ENCODE assay signal across 23 mouse cellular contexts in the genomic region with DNA sequence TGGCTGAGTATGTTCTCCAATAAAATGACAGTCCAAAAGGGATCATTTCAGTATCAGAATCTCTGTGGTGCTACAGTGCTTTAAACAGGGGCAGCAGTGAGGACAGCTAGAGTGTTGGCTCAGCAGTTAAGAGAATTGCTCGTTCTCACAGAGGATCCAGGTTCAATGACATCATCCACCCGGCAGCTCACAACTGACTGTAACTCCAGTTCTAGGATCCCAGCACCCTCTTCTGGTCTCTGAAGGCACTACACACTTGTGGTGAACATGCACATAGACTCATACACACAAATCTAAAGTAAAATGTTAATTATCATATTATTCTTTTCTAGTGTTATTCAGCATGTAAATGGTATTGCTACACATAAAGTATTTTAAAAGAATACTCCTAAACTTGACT. TPM values are rescaled to one million over a fixed set of nuclear protein-coding genes. Genes with fewer than 3 reads are reported as not detected.
A peak's percentile ranks its signal among the peaks of the same experiment; 100 is the strongest.
DNase-seq lines count a peak whose midpoint lies in the region; ATAC-seq and TF ChIP-seq lines count a peak whose summit lies in the region.
"Had no signal": no experiment of that assay in that cellular context is flagged by ENCODE, and none has a peak within 500 bp of the region (broad histone marks: within the 10 kb centered on the region; RNA-seq: fewer than 3 reads in every experiment).

No protein-coding gene starts in this region.

- peaks cover 3% of the 10 kb centered on the region; the same call in 1 of the 2 replicates for H3K9me3 ChIP-seq in intestine, postnatal 0 days (ENCODE audit: control insufficient read depth)
- 0 out of 2 replicates have a peak, but pooled peaks cover 3% of the 10 kb centered on the region for H3K9me3 ChIP-seq in intestine, embryonic 16.5 days (ENCODE audit: control insufficient read depth, low read length)
- no peaks in the 10 kb centered on the region for H3K9me3 ChIP-seq in midbrain, postnatal 0 days (ENCODE audit: low read length)
- H3K9me3 ChIP-seq in midbrain, embryonic 16.5 days (replicated peaks; ENCODE audit: control insufficient read depth, low read length, poor library complexity, severe bottlenecking) = no peaks in the 10 kb centered on the region
- H3K9me3 ChIP-seq: embryonic facial prominence, embryonic 10.5 days; forebrain, embryonic 12.5 days; forebrain, embryonic 15.5 days; hindbrain, embryonic 12.5 days; hindbrain, embryonic 15.5 days had no signal

- no peaks in the 10 kb centered on the region for H3K36me3 ChIP-seq in intestine, postnatal 0 days (ENCODE audit: control insufficient read depth, insufficient read depth)
- H3K36me3 ChIP-seq in intestine, embryonic 16.5 days (ENCODE audit: control insufficient read depth, insufficient read depth, low read length) = no peaks in the 10 kb centered on the region
- H3K36me3 ChIP-seq in midbrain, postnatal 0 days (ENCODE audit: insufficient read depth, low read length) = no peaks in the 10 kb centered on the region
- no peaks in the 10 kb centered on the region for H3K36me3 ChIP-seq in midbrain, embryonic 16.5 days (ENCODE audit: control insufficient read depth, insufficient read depth, low read length)
- H3K36me3 ChIP-seq: embryonic facial prominence, embryonic 10.5 days; embryonic facial prominence, embryonic 13.5 days; forebrain, embryonic 12.5 days; forebrain, embryonic 15.5 days; hindbrain, embryonic 12.5 days; hindbrain, embryonic 15.5 days had no signal

- no peak for ATAC-seq in intestine, postnatal 0 days
- ATAC-seq in intestine, embryonic 16.5 days = no peak
- ATAC-seq in midbrain, postnatal 0 days (ENCODE audit: low FRiP score) = no peak
- ATAC-seq in midbrain, embryonic 16.5 days = no peak
- ATAC-seq: forebrain, embryonic 15.5 days had no signal

- DNase-seq in midbrain, postnatal 0 days (ENCODE audit: low spot score) = no peak
- DNase-seq in ZHBTc4 (ENCODE audit: low read depth, low spot score) = peak; percentile 70
- DNase-seq in cerebellum, adult 2 months = no peak
- DNase-seq: adrenal gland, adult 2 months; adrenal gland, postnatal 14 days; cerebellum, adult 11 months; cerebellum, adult 8-10 months; cerebellum, postnatal 10 days; cerebellum, postnatal 36 days; embryo, embryonic 11 days; gastrocnemius, postnatal 10 days; gastrocnemius, postnatal 36 days had no signal

- no peaks in the 10 kb centered on the region for H3K4me1 ChIP-seq in intestine, postnatal 0 days (replicated peaks; ENCODE audit: control insufficient read depth, insufficient read depth, low read length)
- H3K4me1 ChIP-seq in intestine, embryonic 16.5 days (ENCODE audit: control insufficient read depth, insufficient read depth, low read length) = 0 out of 2 replicates have a peak, but pooled peaks cover 2% of the 10 kb centered on the region
- H3K4me1 ChIP-seq in midbrain, postnatal 0 days (ENCODE audit: insufficient read depth, low read length) = no peaks in the 10 kb centered on the region
- H3K4me1 ChIP-seq in midbrain, embryonic 16.5 days (ENCODE audit: control insufficient read depth, insufficient read depth, low read length) = peaks cover 3% of the 10 kb centered on the region; the same call in 1 of the 2 replicates
- no peaks in the 10 kb centered on the region for H3K4me1 ChIP-seq in cerebellum, adult 2 months (ENCODE audit: control insufficient read depth, insufficient read depth, low read length)
- H3K4me1 ChIP-seq: forebrain, embryonic 12.5 days had no signal

- H3K27ac ChIP-seq in intestine, postnatal 0 days (ENCODE audit: low read depth, low read length) = no peak overlapping the region
- no peak overlapping the region for H3K27ac ChIP-seq in intestine, embryonic 16.5 days (ENCODE audit: low read length)
- no peak overlapping the region for H3K27ac ChIP-seq in midbrain, postnatal 0 days (ENCODE audit: low read depth, low read length)
- no peak overlapping the region for H3K27ac ChIP-seq in midbrain, embryonic 16.5 days (ENCODE audit: low read length)
- no peak overlapping the region for H3K27ac ChIP-seq in cerebellum, adult 2 months (ENCODE audit: insufficient read depth, low read length)
- H3K27ac ChIP-seq: embryonic facial prominence, embryonic 10.5 days; embryonic facial prominence, embryonic 13.5 days; forebrain, embryonic 12.5 days; forebrain, embryonic 15.5 days; hindbrain, embryonic 12.5 days; hindbrain, embryonic 15.5 days had no signal

- no peak overlapping the region for H3K9ac ChIP-seq in intestine, postnatal 0 days (ENCODE audit: low read depth, low read length)
- no peak overlapping the region for H3K9ac ChIP-seq in intestine, embryonic 16.5 days (ENCODE audit: low read depth, low read length)
- no peak overlapping the region for H3K9ac ChIP-seq in midbrain, postnatal 0 days (replicated peaks; ENCODE audit: low read length, poor library complexity, severe bottlenecking)
- no peak overlapping the region for H3K9ac ChIP-seq in midbrain, embryonic 16.5 days (ENCODE audit: low read depth, low read length)
- H3K9ac ChIP-seq: embryonic facial prominence, embryonic 13.5 days; forebrain, embryonic 12.5 days; forebrain, embryonic 15.5 days; hindbrain, embryonic 12.5 days; hindbrain, embryonic 15.5 days had no signal

- H3K27me3 ChIP-seq in intestine, postnatal 0 days (replicated peaks; ENCODE audit: control insufficient read depth, insufficient read depth, low read length) = no peaks in the 10 kb centered on the region
- no peaks in the 10 kb centered on the region for H3K27me3 ChIP-seq in intestine, embryonic 16.5 days (replicated peaks; ENCODE audit: control insufficient read depth, insufficient read depth, low read length)
- no peaks in the 10 kb centered on the region for H3K27me3 ChIP-seq in midbrain, postnatal 0 days (ENCODE audit: insufficient read depth, low read length)
- no peaks in the 10 kb centered on the region for H3K27me3 ChIP-seq in midbrain, embryonic 16.5 days (ENCODE audit: control insufficient read depth, insufficient read depth, low read depth, low read length)
- no peaks in the 10 kb centered on the region for H3K27me3 ChIP-seq in cerebellum, adult 2 months (ENCODE audit: control insufficient read depth, insufficient read depth, low read length)
- H3K27me3 ChIP-seq: embryonic facial prominence, embryonic 13.5 days; forebrain, embryonic 12.5 days; forebrain, embryonic 15.5 days; hindbrain, embryonic 12.5 days; hindbrain, embryonic 15.5 days had no signal

- TF ChIP-seq CTCF in intestine, postnatal 0 days (IDR thresholded peaks at IDR 0.05; ENCODE audit: low read depth) = 0 out of 2 replicates have a peak, but pooled peaks have one; percentile 11
- TF ChIP-seq CTCF in midbrain, postnatal 0 days (IDR thresholded peaks at IDR 0.05) = 0 out of 2 replicates have a peak, but pooled peaks have one; percentile 19
- no peak for TF ChIP-seq CTCF in cerebellum, adult 2 months (IDR thresholded peaks at IDR 0.05; ENCODE audit: borderline replicate concordance, insufficient read depth, low read depth, low read length)

- no peak overlapping the region for H3K4me2 ChIP-seq in intestine, postnatal 0 days (replicated peaks; ENCODE audit: low read depth)
- no peak overlapping the region for H3K4me2 ChIP-seq in intestine, embryonic 16.5 days (ENCODE audit: low read depth, low read length)
- H3K4me2 ChIP-seq in midbrain, postnatal 0 days (ENCODE audit: low read depth, low read length, poor library complexity, severe bottlenecking) = no peak overlapping the region
- no peak overlapping the region for H3K4me2 ChIP-seq in midbrain, embryonic 16.5 days (ENCODE audit: low read length)
- H3K4me2 ChIP-seq: embryonic facial prominence, embryonic 13.5 days; forebrain, embryonic 12.5 days; forebrain, embryonic 15.5 days; heart, embryonic 11.5 days; hindbrain, embryonic 12.5 days; hindbrain, embryonic 15.5 days had no signal

- no peak for TF ChIP-seq POLR2A in cerebellum, adult 2 months (IDR thresholded peaks at IDR 0.05; ENCODE audit: borderline replicate concordance, insufficient read depth, low read length)

- H3K4me3 ChIP-seq in intestine, postnatal 0 days (ENCODE audit: low read depth, low read length) = no peak overlapping the region
- H3K4me3 ChIP-seq in intestine, embryonic 16.5 days (ENCODE audit: low read length) = no peak overlapping the region
- H3K4me3 ChIP-seq in midbrain, postnatal 0 days (ENCODE audit: low read depth, low read length) = no peak overlapping the region
- H3K4me3 ChIP-seq in midbrain, embryonic 16.5 days (ENCODE audit: low read depth, low read length) = no peak overlapping the region
- no peak overlapping the region for H3K4me3 ChIP-seq in cerebellum, adult 2 months (replicated peaks; ENCODE audit: insufficient read depth, low read depth, low read length)
- H3K4me3 ChIP-seq: embryonic facial prominence, embryonic 10.5 days; embryonic facial prominence, embryonic 13.5 days; erythroblast, embryonic 14.5 days; forebrain, embryonic 12.5 days; forebrain, embryonic 15.5 days; hindbrain, embryonic 12.5 days; hindbrain, embryonic 15.5 days had no signal

- WGBS in intestine, postnatal 0 days = 85% methylated on average over 2 of the region's 2 CpGs
- WGBS in intestine, embryonic 16.5 days = 85% methylated on average over 2 of the region's 2 CpGs
- WGBS in midbrain, postnatal 0 days = 97% methylated on average over 2 of the region's 2 CpGs
- WGBS in midbrain, embryonic 16.5 days = 93% methylated on average over 2 of the region's 2 CpGs
- WGBS in cerebellum, adult 2 months = 78% methylated on average over 2 of the region's 2 CpGs

RNA-seq across cellular contexts. Expression of a gene that starts 40.4 kb away (rescaled TPM):
- 9.7 and 11.1 TPM in 2 replicates for polyA plus RNA-seq in intestine, postnatal 0 days (2015; fragmentation: Nextera tagmentation; extraction: Ambion mirVana)
- polyA plus RNA-seq in intestine, embryonic 16.5 days (2015; fragmentation: Nextera tagmentation; extraction: Ambion mirVana) = 11.4 and 14.6 TPM in 2 replicates
- total RNA-seq in midbrain, postnatal 0 days (2014; rRNA removed) = 8.6 and 10.7 TPM in 2 replicates
- 4.9 and 5.2 TPM in 2 replicates for polyA plus RNA-seq in midbrain, postnatal 0 days (2015; fragmentation: Nextera tagmentation; extraction: Ambion mirVana)
- 5.1 and 5.8 TPM in 2 replicates for polyA plus RNA-seq in midbrain, embryonic 16.5 days (2015; fragmentation: Nextera tagmentation; extraction: Ambion mirVana)
- polyA plus RNA-seq in cerebellum, adult 2 months (2012; rRNA removed) = 14.4 and 17.0 TPM in 2 replicates
